Mouse (Mus musculus): Measurements from ENCODE around the gene Ccdc148.

Ccdc148 gene

DNA sequence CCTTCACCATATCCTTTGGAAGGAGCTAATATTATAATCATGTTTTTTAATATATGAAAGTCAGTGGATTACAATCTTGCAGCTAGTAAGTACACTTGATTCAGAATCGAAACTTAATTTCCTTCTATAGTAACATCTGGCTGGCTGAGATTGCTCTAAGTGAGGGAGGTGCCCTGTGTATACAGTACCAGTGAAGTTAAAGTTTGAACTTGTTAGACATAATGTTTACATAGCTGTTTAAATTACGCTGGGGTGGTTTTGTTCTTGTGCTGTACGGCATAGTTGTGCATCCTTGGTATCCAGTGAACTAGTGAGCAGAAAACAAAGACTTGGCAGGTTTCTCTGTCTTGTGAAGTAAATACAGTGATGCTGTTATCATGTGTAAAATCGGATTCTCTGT, 18.5 kb upstream of the Ccdc148 start:
- no peak for DNase-seq

GRCm38 (mm10) chr2:59178191-59178590, 17.7 kb upstream of the Ccdc148 start:
- DNase-seq, result peak; percentile 60

DNA sequence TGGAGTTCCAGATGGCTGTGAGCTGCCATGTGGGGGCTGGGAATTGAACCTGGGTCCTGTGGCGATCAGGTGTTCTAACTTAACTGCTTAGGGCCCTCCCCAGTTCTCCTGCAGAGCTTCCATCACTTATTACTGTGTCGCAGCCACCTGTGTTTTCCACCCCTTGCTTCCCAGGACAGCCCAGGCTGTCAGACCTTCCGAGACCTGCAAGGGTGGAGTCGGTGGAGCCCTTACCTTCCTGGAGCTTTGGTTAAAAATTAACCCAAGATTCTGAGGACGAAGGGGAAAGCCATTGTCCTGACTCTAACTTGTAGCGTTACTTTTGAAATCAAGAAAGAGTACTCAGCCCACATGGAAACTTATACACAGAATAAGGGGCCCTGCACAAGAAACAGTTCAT, 15.4 kb upstream of the Ccdc148 start:
- peak; percentile 87 for DNase-seq

DNA sequence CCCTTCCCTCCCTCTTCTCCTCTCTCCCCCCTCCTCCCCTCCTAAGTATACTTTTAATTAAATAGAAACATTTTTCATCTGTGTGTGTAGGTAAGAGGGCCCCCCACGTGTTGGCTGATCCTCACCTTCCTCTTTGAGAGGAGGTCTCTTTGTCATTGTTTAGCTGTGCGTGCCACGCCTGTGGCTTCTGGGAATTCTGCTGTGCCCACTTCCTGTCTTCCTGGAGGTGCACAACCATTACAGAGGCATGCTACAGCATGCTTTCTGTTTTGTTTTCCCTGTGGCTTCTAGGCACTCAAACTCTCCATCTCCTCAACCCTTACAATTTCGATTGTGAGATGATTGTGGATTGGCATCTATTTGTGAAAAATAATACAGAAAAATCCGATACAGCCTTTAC, 11.1 kb upstream of the Ccdc148 start:
- peak; percentile 85 for DNase-seq

GRCm38 (mm10) chr2:59170593-59170992, 10.1 kb upstream of the Ccdc148 start:
- DNase-seq, result no peak

DNA sequence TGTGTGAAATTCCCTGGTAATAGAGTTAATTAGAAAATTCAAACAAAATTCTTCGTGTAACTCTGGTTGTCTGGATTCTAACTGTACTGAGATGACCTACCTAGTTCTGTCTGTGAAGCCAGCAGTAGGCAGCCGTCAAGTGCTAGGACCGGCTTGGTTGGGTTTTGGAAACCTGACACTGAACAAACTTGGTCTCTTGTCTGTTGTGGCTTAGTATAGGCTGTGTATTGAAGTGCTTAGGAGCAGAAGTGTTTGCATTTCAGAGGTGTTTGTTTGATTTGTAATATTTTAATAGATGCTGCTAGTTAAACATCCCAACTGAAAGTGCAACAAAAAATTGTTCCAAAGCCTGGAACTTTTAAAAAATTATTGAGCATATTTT, 9.7 kb upstream of the Ccdc148 start:
- DNase-seq, result no peak

DNA sequence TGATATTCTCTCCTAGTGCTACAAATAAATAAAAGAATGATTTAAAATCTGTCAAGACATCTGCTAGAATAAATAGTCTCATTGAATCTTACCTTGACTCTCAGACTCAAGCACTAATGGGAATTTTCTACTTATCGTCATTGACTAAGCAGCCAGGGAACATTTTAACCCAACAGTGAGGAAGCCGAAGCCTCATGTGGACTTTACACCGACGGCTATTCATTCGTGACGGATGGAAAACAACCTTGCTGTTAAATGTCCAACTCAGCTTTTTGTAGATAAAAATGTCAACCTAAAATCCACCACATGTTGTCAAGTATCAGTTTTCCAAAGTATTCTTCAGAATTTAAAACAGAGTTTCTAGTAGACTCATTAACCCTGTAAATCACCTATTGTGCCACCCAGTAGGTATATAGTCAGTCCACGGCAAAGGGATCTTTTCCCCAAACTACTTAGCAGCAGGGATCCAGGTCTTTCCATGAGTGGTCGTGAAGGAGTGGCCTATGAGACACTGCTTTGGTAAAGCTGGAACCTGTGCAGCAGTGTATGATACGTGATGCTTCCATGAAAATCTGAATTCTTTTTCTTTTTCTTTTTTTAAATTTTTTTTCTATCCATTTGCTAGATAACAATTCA, 9.2 kb upstream of the Ccdc148 start:
- no peak for DNase-seq

DNA sequence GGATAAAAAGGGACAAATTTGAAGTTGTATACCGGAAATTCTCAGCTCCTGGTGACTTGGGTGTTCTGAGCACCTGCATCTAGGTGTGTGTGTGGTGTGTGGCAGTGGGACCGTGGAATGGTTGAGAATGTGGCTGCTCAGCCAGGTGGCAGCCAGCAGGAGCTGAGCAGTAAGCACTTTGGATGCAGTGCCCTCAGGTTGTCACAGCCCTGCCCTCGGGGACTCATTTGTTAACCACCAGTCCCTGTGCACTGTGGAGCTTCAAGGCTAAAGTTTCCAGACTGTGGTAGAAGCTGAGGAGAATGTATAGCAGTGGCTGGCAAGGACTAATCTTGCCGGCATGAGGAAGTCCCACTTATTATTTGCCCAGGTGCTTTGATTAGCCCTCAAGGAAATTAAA, 7.3 kb upstream of the Ccdc148 start:
- DNase-seq, result no peak

DNA sequence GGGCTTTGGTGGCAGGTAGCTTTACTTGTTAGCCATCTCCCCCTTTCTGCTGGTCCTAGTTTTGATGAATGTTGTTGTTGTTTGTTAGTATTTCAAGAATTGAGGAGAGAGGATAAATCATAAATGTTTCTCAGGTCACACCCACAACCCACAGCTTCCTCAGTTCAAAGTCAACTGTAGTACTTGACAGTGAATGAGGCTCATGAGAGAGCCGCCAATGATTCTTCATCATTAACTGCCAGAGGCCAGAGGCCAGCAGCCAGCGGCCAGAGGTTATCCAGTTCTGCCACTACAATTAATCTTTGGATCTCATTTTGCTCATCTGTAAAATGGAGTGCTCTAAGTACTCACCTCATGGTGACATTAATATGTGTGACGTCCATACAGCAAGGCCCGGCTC, 6.5 kb upstream of the Ccdc148 start:
- DNase-seq, result no peak

DNA sequence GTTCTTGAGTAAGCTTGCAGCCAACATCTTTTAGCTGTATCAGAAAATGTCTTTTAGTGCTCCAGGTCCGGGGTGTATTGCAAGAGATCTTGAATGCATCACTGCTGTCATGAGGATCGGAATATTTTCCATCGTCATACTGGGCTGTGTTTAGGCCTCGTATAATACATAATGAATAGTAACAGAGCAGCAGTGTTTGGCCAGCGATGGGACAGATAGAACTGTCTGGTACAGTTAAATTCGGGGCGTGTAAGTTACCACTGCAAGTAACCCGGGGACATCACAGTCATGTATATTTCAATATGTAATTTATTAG, 1.8 kb upstream of the Ccdc148 start:
- no peak for DNase-seq

DNA sequence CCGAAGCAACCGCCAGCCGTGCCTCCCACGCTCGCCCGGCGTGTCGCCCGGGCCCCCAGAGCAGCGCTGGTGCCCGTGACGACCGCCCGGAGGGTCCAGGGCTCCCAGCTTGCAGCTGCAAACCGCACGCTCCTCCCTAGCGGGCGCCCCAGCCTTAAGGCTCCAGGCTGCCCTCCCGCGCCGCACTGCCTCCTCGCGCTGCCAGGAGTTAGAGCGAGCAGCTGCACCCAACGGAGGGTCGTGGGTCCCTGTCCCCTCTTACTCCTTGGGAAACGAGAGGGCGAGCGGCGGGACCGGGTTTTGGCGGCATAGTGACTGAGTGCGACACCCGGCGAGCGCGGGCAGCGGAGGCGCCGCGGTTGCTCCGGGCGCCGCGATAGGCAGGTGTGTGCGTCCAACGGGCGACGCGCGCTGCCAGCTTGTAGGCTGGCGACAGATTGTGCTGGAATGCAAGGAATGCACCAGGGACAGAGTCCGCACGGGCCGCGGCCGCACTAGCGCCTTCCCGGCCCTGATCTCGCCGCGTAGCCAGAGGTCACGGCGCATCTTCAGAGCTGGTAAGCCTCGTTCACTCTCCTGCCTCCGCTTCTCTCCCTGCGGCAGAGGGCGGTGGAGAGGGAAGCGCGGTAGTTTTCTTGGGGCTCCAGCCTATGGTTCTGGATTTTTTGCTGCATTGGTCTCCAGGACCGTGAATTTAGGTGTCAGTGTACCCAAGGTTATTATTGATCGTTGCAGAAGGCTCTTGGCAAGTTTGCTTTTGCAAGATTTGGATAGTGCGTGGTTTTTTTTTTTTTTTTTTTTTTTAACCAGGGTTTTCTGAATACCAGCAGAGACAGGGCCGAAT, 1.2 kb upstream of the Ccdc148 start:
- DNase-seq, result peak; percentile 97

GRCm38 (mm10) chr2:59161021-59161440, 548 bp upstream of the Ccdc148 start:
- DNase-seq, result no peak

GRCm38 (mm10) chr2:59159961-59160604, 400 bp downstream of the Ccdc148 start:
- no peak for DNase-seq

GRCm38 (mm10) chr2:59158117-59158516, 2.4 kb downstream of the Ccdc148 start:
- peak; percentile 17 for DNase-seq

- DNase-seq, result peak; percentile 64
Observed at GRCm38 (mm10) chr2:59155428-59155827, 5.1 kb downstream of the Ccdc148 start.

GRCm38 (mm10) chr2:59131044-59131443, 29.4 kb downstream of the Ccdc148 start:
- DNase-seq, result no peak

- no peak for DNase-seq
Observed at GRCm38 (mm10) chr2:59129821-59130220, 30.7 kb downstream of the Ccdc148 start.

DNA sequence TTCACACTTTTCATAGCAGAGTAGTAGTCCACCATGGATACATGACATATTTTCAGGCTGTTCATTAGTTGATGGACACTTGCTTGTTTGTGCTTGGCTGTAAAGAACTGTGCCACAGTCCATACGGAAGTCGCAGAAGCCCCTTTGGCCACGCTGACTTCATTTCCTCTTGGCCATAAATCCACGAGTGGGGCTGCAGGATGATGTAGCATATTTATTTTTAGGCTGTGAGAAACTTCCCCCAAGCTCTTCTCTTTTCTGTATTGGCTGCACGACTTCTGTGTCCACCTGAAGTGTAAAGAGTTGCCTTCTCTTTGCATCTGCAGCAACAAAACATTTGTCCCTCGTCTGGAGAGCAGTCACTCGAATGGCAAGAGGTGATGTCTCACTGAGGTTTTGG, 31.5 kb downstream of the Ccdc148 start:
- DNase-seq, result no peak

GRCm38 (mm10) chr2:59055615-59056145, 104.8 kb downstream of the Ccdc148 start:
- no peak for DNase-seq

- no peak for DNase-seq
Observed at GRCm38 (mm10) chr2:59054339-59054738, 106.1 kb downstream of the Ccdc148 start.

DNA sequence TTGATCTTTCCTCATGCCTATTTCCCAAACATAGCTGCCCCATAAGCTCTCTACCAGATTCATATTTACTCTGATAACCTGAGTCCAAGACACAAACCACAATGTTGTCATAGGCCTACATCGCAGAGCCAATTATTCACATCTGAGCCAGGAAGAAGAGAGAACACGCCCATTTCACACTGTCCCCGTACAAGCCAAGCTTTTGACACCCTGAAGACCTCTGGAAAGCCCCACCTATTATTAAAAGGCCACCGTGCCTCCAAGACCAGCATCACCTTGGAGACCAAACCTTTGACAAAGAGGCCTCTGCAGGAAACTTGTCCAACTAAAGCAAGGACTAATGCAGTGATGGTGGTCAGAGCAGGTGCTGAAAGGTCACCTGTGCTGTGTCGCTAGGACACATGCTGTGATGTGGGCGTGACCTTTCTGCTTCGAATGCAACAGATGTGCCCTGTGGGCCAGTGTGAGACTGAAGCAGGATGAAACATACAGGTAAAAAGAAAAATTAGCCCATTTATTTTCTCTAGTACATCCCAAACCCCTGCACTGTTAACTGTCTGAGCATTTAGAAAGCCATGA, 106.9 kb downstream of the Ccdc148 start:
- DNase-seq, result no peak

DNA sequence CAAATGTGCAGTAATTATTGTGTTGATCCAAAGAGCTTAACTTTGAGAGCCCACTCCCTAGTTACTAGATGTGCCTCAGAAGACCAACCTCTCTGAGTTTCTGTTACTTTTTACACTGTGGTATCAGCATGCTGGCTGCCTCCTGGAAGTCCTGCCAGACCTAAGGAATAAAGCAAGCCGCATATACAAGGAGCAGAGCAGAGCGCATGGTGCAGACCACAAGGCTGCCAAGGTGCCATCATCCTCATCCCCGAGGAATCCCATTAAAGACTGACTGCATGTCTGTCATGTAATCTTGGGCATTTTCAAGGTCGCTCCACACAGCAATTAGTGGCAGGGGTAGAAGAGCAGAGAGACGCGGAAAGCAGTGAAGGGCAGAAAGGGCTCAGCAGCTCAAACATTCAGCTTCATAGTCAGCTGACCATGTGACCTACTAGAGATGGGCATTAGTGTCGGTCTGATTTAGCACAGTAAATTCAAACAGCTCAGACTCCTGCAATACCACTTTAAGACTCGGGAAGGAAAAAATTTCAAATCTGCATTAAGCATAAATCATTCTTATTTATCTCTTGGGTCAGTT, 110.1 kb downstream of the Ccdc148 start:
- no peak for DNase-seq

- no peak for DNase-seq
Observed at GRCm38 (mm10) chr2:59049686-59050085, 110.8 kb downstream of the Ccdc148 start.
